Mouse (Mus musculus) yolk sac, embryonic 10.5 days (tissue): ENCODE data around the gene Nkx2-2.
"Not testable (repeated sequence)": the region's sequence is repeated elsewhere in the genome, so short reads cannot be mapped to it uniquely, and the experiment has no call there.

ENCODE experiments used
- DNase-seq: peaks from one replicate; pipeline ENCODE4 v3.0.0-alpha.2; 2017; ENCODE audit warnings: low spot score

The Nkx2-2 gene

GRCm38 (mm10) chr2:147181926-147182708 lies 11.9 kb downstream of the Nkx2-2 start:
- DNase-seq: no peak

GRCm38 (mm10) chr2:147181304-147181665 lies 12.8 kb downstream of the Nkx2-2 start:
- no peak for DNase-seq

GRCm38 (mm10) chr2:147180649-147181303 lies 13.3 kb downstream of the Nkx2-2 start:
- DNase-seq: no peak

- DNase-seq: peak; percentile 52
These were observed 15.7 kb downstream of the Nkx2-2 start for GRCm38 (mm10) chr2:147178091-147179059.

GRCm38 (mm10) chr2:147177672-147178071 lies 16.4 kb downstream of the Nkx2-2 start:
- DNase-seq: peak; percentile 64

GRCm38 (mm10) chr2:147175296-147175695 lies 18.7 kb downstream of the Nkx2-2 start:
- no peak for DNase-seq

- no peak for DNase-seq
These were observed 20.3 kb downstream of the Nkx2-2 start for GRCm38 (mm10) chr2:147173751-147174150.

- not testable (repeated sequence) for DNase-seq
These were observed 23.5 kb downstream of the Nkx2-2 start for GRCm38 (mm10) chr2:147170538-147170937.

GRCm38 (mm10) chr2:147165863-147166262 lies 28.2 kb downstream of the Nkx2-2 start:
- DNase-seq: no peak

- DNase-seq: no peak
These were observed 28.7 kb downstream of the Nkx2-2 start for GRCm38 (mm10) chr2:147165376-147165775.

- DNase-seq: no peak
These were observed 41.5 kb downstream of the Nkx2-2 start for GRCm38 (mm10) chr2:147152543-147152942.
